Mouse (Mus musculus) kidney, embryonic 15.5 days (tissue): ENCODE measurements around the gene Bsg. TPM values are rescaled to one million over a fixed set of nuclear protein-coding genes. Genes with fewer than 3 reads are reported as not detected.
A peak's percentile ranks its signal among the peaks of the same experiment; 100 is the strongest.

Experiments
- ATAC-seq: fragments of 200-750 bp; cut with Nextera tagmentation; replicated peaks from 2 replicates; pipeline ENCODE4 v1.8.0; 2017; ENCODE audit warnings: moderate TSS enrichment; ENCODE audit not compliant: low FRiP score
- H3K27ac ChIP-seq: fragments of 300-500 bp; sonication (generic); 2 replicates; pipeline ENCODE4 v1.5.1; 2015; ENCODE audit warnings: mild to moderate bottlenecking, inconsistent platforms
- H3K27me3 ChIP-seq: fragments of 300-500 bp; sonication (generic); 2 replicates; pipeline ENCODE4 v1.6.1; 2015; ENCODE audit warnings: inconsistent platforms
- H3K36me3 ChIP-seq: fragments of 300-500 bp; sonication (generic); 2 replicates; pipeline ENCODE4 v1.6.1; 2015; ENCODE audit warnings: inconsistent platforms
- H3K4me1 ChIP-seq: fragments of 300-500 bp; sonication (generic); 2 replicates; pipeline ENCODE4 v1.6.1; 2015; ENCODE audit warnings: inconsistent platforms
- H3K4me2 ChIP-seq: fragments of 300-500 bp; sonication (generic); 2 replicates; pipeline ENCODE4 v1.6.1; 2015; ENCODE audit warnings: moderate library complexity, mild to moderate bottlenecking, inconsistent platforms
- H3K4me3 ChIP-seq: fragments of 300-500 bp; sonication (generic); replicated peaks from 2 replicates; pipeline ENCODE4 v1.5.1; 2015; ENCODE audit warnings: mild to moderate bottlenecking, inconsistent platforms
- H3K9ac ChIP-seq: fragments of 300-500 bp; sonication (generic); 2 replicates; pipeline ENCODE4 v1.6.1; 2015; ENCODE audit warnings: mild to moderate bottlenecking, inconsistent platforms
- H3K9me3 ChIP-seq: fragments of 300-500 bp; sonication (generic); replicated peaks from 2 replicates; pipeline ENCODE4 v1.6.1; 2016; ENCODE audit warnings: inconsistent platforms
- WGBS: fragments of 180-500 bp; shearing (Covaris S2); methylation state at CpG from one replicate; pipeline ENCODE4 v1.1.7; 2015; ENCODE audit warnings: mixed read lengths; 5-methylcytosine and 5-hydroxymethylcytosine counted together
- polyA plus RNA-seq: library from polyadenylated mRNA; unstranded; fragments of >200 nt; fragmentation: Nextera tagmentation; extraction: Ambion mirVana; gene quantifications from 2 replicates; pipeline ENCODE4 v1.2.1, GENCODE M21; 2015

The Bsg gene
- polyA plus RNA-seq, 1 experiment from 2014 or later, result 925 TPM

- 67% methylated on average over 28 of the region's 28 CpGs for WGBS
Measured at GRCm38 (mm10) chr10:79728323-79729249, 24.3 kb downstream of the Bsg start.

DNA sequence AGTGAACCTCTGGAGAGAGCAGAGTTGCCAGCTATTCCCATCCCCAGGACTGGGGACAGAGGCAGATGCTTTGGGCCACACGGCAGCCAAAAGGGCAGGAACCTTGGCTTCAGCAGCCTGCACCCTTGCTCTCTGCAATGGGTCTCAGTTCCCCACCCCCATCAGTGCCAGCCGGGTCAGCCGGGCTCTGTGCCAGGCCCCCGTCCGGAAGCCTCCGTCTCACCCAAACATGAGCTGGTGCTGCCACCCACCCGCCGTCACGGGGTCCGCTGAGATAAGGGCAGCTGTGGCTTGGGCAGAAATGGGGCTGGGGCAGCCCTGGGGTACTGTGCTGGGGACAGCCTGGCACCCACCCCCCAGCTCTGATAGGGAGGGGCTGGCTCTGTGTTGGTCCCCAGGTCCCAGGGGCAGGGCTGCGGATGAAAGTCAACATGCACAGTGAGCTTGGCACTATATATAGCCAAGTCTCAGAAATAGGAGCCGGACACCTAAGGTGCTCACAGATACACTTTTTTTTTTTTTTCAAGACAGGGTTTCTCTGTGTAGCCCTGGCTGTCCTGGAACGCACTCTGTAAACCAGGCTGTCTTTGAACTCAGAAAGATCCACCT, 25.2 kb downstream of the Bsg start:
- Histone ChIP-seq H3K9ac (no peak overlapping the region), H3K4me2 (no peak overlapping the region), H3K4me1 (peaks cover 27% of the 10 kb centered on the region), H3K36me3 (peaks cover 19% of the 10 kb centered on the region), H3K9me3 (no peaks in the 10 kb centered on the region), H3K4me3 (no peak overlapping the region), H3K27ac (no peak overlapping the region), H3K27me3 (no peaks in the 10 kb centered on the region)
- WGBS, result 83% methylated on average over 13 of the region's 13 CpGs
- ATAC-seq, result no peak

More at GRCm38 (mm10) chr10:79728323-79729249, 24.3 kb downstream of the Bsg start:
- no peaks in the 10 kb centered on the region for H3K27me3 ChIP-seq
- peaks cover 27% of the 10 kb centered on the region for H3K4me1 ChIP-seq
- H3K9me3 ChIP-seq, result no peaks in the 10 kb centered on the region
- no peak overlapping the region for H3K27ac ChIP-seq
- H3K4me3 ChIP-seq, result no peak overlapping the region
- H3K4me2 ChIP-seq, result no peak overlapping the region
- 0 out of 2 replicates have a peak, but pooled peaks have one; percentile 8 for ATAC-seq
- no peak overlapping the region for H3K9ac ChIP-seq
- H3K36me3 ChIP-seq, result peaks cover 10% of the 10 kb centered on the region

- H3K9ac ChIP-seq, result no peak overlapping the region
- peaks cover 6% of the 10 kb centered on the region; the same call in 1 of the 2 replicates for H3K9me3 ChIP-seq
- no peak for ATAC-seq
- H3K27ac ChIP-seq, result no peak overlapping the region
- no peaks in the 10 kb centered on the region for H3K27me3 ChIP-seq
- 96% methylated on average over 1 of the region's 1 CpGs for WGBS
- H3K4me2 ChIP-seq, result no peak overlapping the region
- H3K4me3 ChIP-seq, result no peak overlapping the region
- peaks cover 49% of the 10 kb centered on the region for H3K36me3 ChIP-seq
- H3K4me1 ChIP-seq, result peaks cover 21% of the 10 kb centered on the region
Measured at GRCm38 (mm10) chr10:79732500-79732899, 28.2 kb downstream of the Bsg start.

DNA sequence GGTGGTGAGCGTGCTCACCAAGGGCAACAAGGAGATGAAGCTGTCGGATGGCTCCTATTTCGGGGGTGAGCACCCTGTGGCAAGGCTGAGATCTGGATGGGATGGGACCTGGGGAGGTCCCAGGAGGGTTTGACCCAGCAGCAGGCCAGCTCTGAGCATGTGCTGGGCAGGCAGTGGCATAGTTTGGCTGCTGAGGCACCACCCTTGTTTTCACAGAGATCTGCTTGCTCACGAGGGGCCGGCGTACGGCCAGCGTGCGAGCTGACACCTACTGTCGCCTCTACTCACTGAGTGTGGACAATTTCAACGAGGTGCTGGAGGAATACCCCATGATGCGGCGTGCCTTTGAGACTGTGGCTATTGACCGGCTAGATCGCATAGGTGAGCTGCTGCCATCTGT, 29.6 kb downstream of the Bsg start:
- no peak overlapping the region for H3K4me3 ChIP-seq
- H3K27me3 ChIP-seq, result no peaks in the 10 kb centered on the region
- ATAC-seq, result no peak
- WGBS, result 88% methylated on average over 15 of the region's 15 CpGs
- no peak overlapping the region for H3K9ac ChIP-seq
- no peak overlapping the region for H3K4me2 ChIP-seq
- peaks cover 63% of the 10 kb centered on the region for H3K36me3 ChIP-seq
- no peak overlapping the region for H3K27ac ChIP-seq
- H3K9me3 ChIP-seq, result peaks cover 19% of the 10 kb centered on the region
- peaks cover 11% of the 10 kb centered on the region; the same call in 1 of the 2 replicates for H3K4me1 ChIP-seq

DNA sequence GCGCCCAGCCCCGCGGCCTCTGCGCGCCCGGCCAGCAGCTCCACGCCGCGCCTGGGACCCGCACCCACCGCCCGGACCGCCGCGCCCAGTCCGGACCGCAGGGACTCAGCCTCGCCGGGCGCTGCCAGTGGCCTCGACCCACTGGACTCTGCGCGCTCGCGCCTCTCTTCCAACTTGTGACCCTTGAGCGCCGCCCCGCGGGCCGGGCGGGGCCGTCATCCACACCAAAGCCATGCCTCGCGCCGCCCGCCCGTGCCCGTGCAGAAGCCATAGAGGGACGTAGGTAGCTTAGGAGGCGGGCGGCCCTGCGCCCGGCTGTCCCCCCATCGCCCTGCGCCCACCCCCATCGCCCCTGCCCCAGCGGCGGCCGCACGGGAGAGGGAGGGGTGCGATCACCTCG, 31.1 kb downstream of the Bsg start:
- peaks cover 78% of the 10 kb centered on the region for H3K36me3 ChIP-seq
- H3K4me1 ChIP-seq, result peaks cover 7% of the 10 kb centered on the region; the same call in 1 of the 2 replicates
- peaks cover 34% of the 10 kb centered on the region for H3K9me3 ChIP-seq
- no peak for ATAC-seq
- H3K27me3 ChIP-seq, result no peaks in the 10 kb centered on the region
- 28% methylated on average over 52 of the region's 52 CpGs for WGBS
- H3K4me3 ChIP-seq, result peak overlapping the region; percentile 15
- H3K4me2 ChIP-seq, result peak overlapping the region; percentile 45
- no peak overlapping the region for H3K9ac ChIP-seq
- no peak overlapping the region for H3K27ac ChIP-seq

DNA sequence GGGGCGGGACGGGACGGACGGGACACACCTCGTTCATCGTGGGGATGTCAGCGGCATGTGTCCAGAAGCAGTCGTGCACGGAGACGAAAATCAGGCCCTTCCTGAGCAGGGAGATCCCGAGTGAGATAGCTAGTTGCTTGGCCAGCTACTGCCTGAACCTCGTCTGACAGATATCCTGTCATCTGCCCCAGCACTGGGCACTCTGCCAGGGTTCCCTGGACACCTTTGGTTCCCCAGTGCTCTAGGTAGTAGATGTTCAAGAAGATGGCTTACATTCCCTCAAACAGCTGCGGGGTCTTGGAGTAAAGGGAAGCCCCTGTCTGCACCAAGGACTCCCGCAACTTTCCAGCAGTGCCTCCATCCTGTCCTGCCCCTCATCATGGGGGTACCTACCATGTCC, 32.4 kb downstream of the Bsg start:
- H3K9ac ChIP-seq, result no peak overlapping the region
- ATAC-seq, result no peak
- no peak overlapping the region for H3K27ac ChIP-seq
- peaks cover 7% of the 10 kb centered on the region; the same call in 1 of the 2 replicates for H3K4me1 ChIP-seq
- peaks cover 90% of the 10 kb centered on the region for H3K36me3 ChIP-seq
- no peak overlapping the region for H3K4me2 ChIP-seq
- no peak overlapping the region for H3K4me3 ChIP-seq
- no peaks in the 10 kb centered on the region for H3K27me3 ChIP-seq
- peaks cover 39% of the 10 kb centered on the region for H3K9me3 ChIP-seq
- WGBS, result 85% methylated on average over 14 of the region's 14 CpGs

DNA sequence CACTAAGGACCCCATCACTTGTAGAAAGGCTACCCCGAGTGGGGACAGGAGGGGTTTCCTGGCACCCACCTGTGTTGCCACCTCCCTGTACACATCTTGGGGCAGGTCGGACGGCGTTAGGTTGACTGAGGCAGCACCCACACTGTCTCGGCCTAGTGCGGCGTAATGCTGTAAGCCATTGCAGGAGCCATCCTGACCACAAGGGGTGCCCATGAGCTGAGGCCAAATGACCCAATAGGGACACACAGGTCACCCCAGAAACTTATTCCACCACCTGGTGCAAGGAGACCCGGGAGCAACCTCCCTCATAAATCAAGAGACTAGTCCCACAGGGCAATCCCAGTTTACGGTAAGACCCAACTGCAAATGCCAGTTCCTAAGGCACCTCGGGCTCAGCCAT, 34.0 kb downstream of the Bsg start:
- ATAC-seq, result no peak
- Histone ChIP-seq H3K4me1 (peaks cover 7% of the 10 kb centered on the region; the same call in 1 of the 2 replicates), H3K4me2 (no peak overlapping the region), H3K36me3 (peaks cover 99% of the 10 kb centered on the region), H3K27me3 (no peaks in the 10 kb centered on the region), H3K27ac (no peak overlapping the region), H3K9me3 (peaks cover 39% of the 10 kb centered on the region), H3K9ac (no peak overlapping the region), H3K4me3 (no peak overlapping the region)
- 91% methylated on average over 10 of the region's 10 CpGs for WGBS

GRCm38 (mm10) chr10:79739234-79739633, 34.9 kb downstream of the Bsg start:
- no peaks in the 10 kb centered on the region for H3K27me3 ChIP-seq
- WGBS, result 97% methylated on average over 28 of the region's 28 CpGs
- peaks cover 99% of the 10 kb centered on the region for H3K36me3 ChIP-seq
- peaks cover 7% of the 10 kb centered on the region; the same call in 1 of the 2 replicates for H3K4me1 ChIP-seq
- H3K9ac ChIP-seq, result no peak overlapping the region
- H3K4me2 ChIP-seq, result no peak overlapping the region
- H3K4me3 ChIP-seq, result no peak overlapping the region
- peaks cover 39% of the 10 kb centered on the region for H3K9me3 ChIP-seq
- no peak overlapping the region for H3K27ac ChIP-seq
- no peak for ATAC-seq

- H3K27ac ChIP-seq, result no peak overlapping the region
- peaks cover 86% of the 10 kb centered on the region for H3K36me3 ChIP-seq
- H3K4me2 ChIP-seq, result no peak overlapping the region
- 76% methylated on average over 11 of the region's 11 CpGs for WGBS
- ATAC-seq, result no peak
- H3K9me3 ChIP-seq, result peaks cover 39% of the 10 kb centered on the region
- H3K4me3 ChIP-seq, result no peak overlapping the region
- H3K9ac ChIP-seq, result no peak overlapping the region
- H3K27me3 ChIP-seq, result no peaks in the 10 kb centered on the region
- peaks cover 8% of the 10 kb centered on the region for H3K4me1 ChIP-seq
Measured at GRCm38 (mm10) chr10:79740863-79741262, 36.6 kb downstream of the Bsg start.

GRCm38 (mm10) chr10:79743161-79743560, 38.9 kb downstream of the Bsg start:
- no peak overlapping the region for H3K27ac ChIP-seq
- no peaks in the 10 kb centered on the region for H3K27me3 ChIP-seq
- H3K4me1 ChIP-seq, result peaks cover 13% of the 10 kb centered on the region
- no peak overlapping the region for H3K9ac ChIP-seq
- no peak overlapping the region for H3K4me2 ChIP-seq
- peaks cover 63% of the 10 kb centered on the region for H3K36me3 ChIP-seq
- 87% methylated on average over 11 of the region's 11 CpGs for WGBS
- ATAC-seq, result no peak
- no peak overlapping the region for H3K4me3 ChIP-seq
- H3K9me3 ChIP-seq, result peaks cover 27% of the 10 kb centered on the region

- no peak for ATAC-seq
- WGBS, result 95% methylated on average over 15 of the region's 15 CpGs
Measured at GRCm38 (mm10) chr10:79743650-79744365, 39.5 kb downstream of the Bsg start.

More at GRCm38 (mm10) chr10:79743650-79744365, 39.5 kb downstream of the Bsg start:
- Histone ChIP-seq H3K9ac (no peak overlapping the region), H3K27me3 (no peaks in the 10 kb centered on the region), H3K27ac (no peak overlapping the region), H3K9me3 (peaks cover 20% of the 10 kb centered on the region), H3K4me2 (no peak overlapping the region), H3K4me3 (no peak overlapping the region), H3K36me3 (peaks cover 57% of the 10 kb centered on the region), H3K4me1 (peaks cover 13% of the 10 kb centered on the region)
